In the genomic region with DNA sequence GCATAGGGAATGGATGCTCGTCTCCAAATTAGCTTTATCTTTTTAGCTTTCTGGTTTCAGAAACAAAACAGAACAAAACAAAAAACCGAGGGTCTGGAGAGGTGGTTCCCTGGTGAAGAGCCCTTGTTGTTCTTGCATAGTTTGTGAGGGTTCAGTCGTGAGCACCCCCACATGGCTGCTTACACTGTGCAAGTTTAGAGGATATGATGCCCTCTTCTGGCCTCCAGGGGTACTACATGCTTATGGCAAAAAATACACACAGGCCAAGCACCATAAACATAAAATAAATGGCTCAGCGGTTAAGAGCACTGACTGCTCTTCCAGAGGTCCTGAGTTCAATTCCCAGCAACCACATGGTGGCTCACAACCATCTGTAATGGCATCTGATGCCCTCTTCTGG, we compare ENCODE assay signal across 8 mouse cellular contexts.
DNase-seq lines count a peak whose midpoint lies in the region; ATAC-seq and TF ChIP-seq lines count a peak whose summit lies in the region.
"Had no signal": no experiment of that assay in that cellular context is flagged by ENCODE, and none has a peak within 500 bp of the region (broad histone marks: within the 10 kb centered on the region; RNA-seq: fewer than 3 reads in every experiment).

No protein-coding gene starts in this region.

- ATAC-seq in erythroblast, adult 5-6 weeks (replicated peaks; ENCODE audit: low FRiP score, poor library complexity, severe bottlenecking) = 0 out of 2 replicates have a peak, but pooled peaks have one; percentile 65
- ATAC-seq in hematopoietic stem cell, adult 5-6 weeks (replicated peaks in 1 of 2; ENCODE audit: insufficient read depth in 1 of 2, low FRiP score in 2 of 2, low TSS enrichment in 1 of 2, low read depth in 1 of 2, poor library complexity in 2 of 2, severe bottlenecking in 2 of 2) = peak; percentile 82; a peak in 3 of 4 replicates

- no peaks in the 10 kb centered on the region for H3K36me3 ChIP-seq in ES-Bruce4 (ENCODE audit: control insufficient read depth, insufficient read depth, low read length, poor library complexity, severe bottlenecking)
- H3K36me3 ChIP-seq: limb, embryonic 15.5 days had no signal

- H3K9ac ChIP-seq in ES-Bruce4 (ENCODE audit: low read depth, poor library complexity, severe bottlenecking) = no peak overlapping the region
- H3K9ac ChIP-seq: limb, embryonic 15.5 days had no signal

- no peaks in the 10 kb centered on the region for H3K4me1 ChIP-seq in ES-Bruce4 (ENCODE audit: control insufficient read depth, insufficient read depth, low read length)
- H3K4me1 ChIP-seq: limb, embryonic 15.5 days had no signal

- TF ChIP-seq CTCF in ES-Bruce4 (IDR thresholded peaks at IDR 0.05; ENCODE audit: low read depth, low read length) = peak; percentile 48

- no peaks in the 10 kb centered on the region for H3K27me3 ChIP-seq in ES-Bruce4 (ENCODE audit: control insufficient read depth, insufficient read depth, low read length, poor library complexity, severe bottlenecking)
- H3K27me3 ChIP-seq: limb, embryonic 15.5 days had no signal

- H3K9me3 ChIP-seq in ES-Bruce4 (replicated peaks; ENCODE audit: control insufficient read depth, insufficient read depth, low read length, poor library complexity, severe bottlenecking) = no peaks in the 10 kb centered on the region; the same call in 1 of the 2 replicates
- H3K9me3 ChIP-seq: limb, embryonic 15.5 days had no signal

- no peak for TF ChIP-seq POLR2A in ES-Bruce4 (IDR thresholded peaks at IDR 0.05; ENCODE audit: insufficient read depth, low read length)

- TF ChIP-seq EP300 in ES-Bruce4 (IDR thresholded peaks at IDR 0.05; ENCODE audit: insufficient read depth, low read depth, low read length) = no peak

- H3K27ac ChIP-seq in ES-Bruce4 (ENCODE audit: insufficient read depth, low read length) = no peak overlapping the region
- H3K27ac ChIP-seq: limb, embryonic 15.5 days had no signal

- no peak overlapping the region for H3K4me3 ChIP-seq in ES-Bruce4 (ENCODE audit: low read depth, low read length)
- H3K4me3 ChIP-seq: limb, embryonic 15.5 days had no signal

- DNase-seq in adrenal gland, postnatal 14 days = peak; percentile 75
- peak; percentile 60 for DNase-seq in layer of hippocampus, adult 9-11 months
- DNase-seq in lung, postnatal 10 days = peak; percentile 85
- DNase-seq in retina, postnatal 7 days (ENCODE audit: low read depth, low spot score) = peak; percentile 60
